Mouse (Mus musculus): ENCODE data around the gene Sh3rf3. TPM values are rescaled to one million over a fixed set of nuclear protein-coding genes. Genes with fewer than 3 reads are reported as not detected.

The Sh3rf3 gene
- polyA plus RNA-seq, 1 experiment from 2014 or later: not detected

GRCm38 (mm10) chr10:58829251-58830111 is 16.3 kb downstream of the Sh3rf3 start:
- H3K9ac ChIP-seq (replicated peaks): no peak overlapping the region
- no peaks in the 10 kb centered on the region for H3K9me3 ChIP-seq (ENCODE audit: low read length)
- DNase-seq: no peak
- 84% methylated on average over 11 of the region's 11 CpGs for WGBS (ENCODE audit: insufficient replicate concordance)
- no peak overlapping the region for H3K27ac ChIP-seq (ENCODE audit: low read depth)
- TF ChIP-seq EP300 (IDR thresholded peaks at IDR 0.05; ENCODE audit: low read depth) (no peak), CTCF (IDR thresholded peaks at IDR 0.05; ENCODE audit: low read depth) (no peak)
- H3K4me1 ChIP-seq (ENCODE audit: insufficient read depth): no peaks in the 10 kb centered on the region
- H3K27me3 ChIP-seq (ENCODE audit: insufficient read depth, low read length): no peaks in the 10 kb centered on the region
- H3K36me3 ChIP-seq (replicated peaks; ENCODE audit: insufficient read depth, low read length): no peaks in the 10 kb centered on the region
- no peak for ATAC-seq
- no peak overlapping the region for H3K4me2 ChIP-seq (ENCODE audit: low read depth, low read length)
- H3K4me3 ChIP-seq (ENCODE audit: low read depth, low read length): no peak overlapping the region

- 70% methylated on average over 3 of the region's 3 CpGs for WGBS (ENCODE audit: insufficient replicate concordance)
Measured at GRCm38 (mm10) chr10:58833146-58833545, 20.0 kb downstream of the Sh3rf3 start.

GRCm38 (mm10) chr10:58833741-58834178 is 20.6 kb downstream of the Sh3rf3 start:
- Histone ChIP-seq H3K27ac (ENCODE audit: low read depth) (no peak overlapping the region), H3K4me2 (ENCODE audit: low read depth, low read length) (no peak overlapping the region), H3K4me3 (ENCODE audit: low read depth, low read length) (no peak overlapping the region), H3K36me3 (replicated peaks; ENCODE audit: insufficient read depth, low read length) (no peaks in the 10 kb centered on the region), H3K9me3 (ENCODE audit: low read length) (no peaks in the 10 kb centered on the region), H3K4me1 (ENCODE audit: insufficient read depth) (no peaks in the 10 kb centered on the region), H3K27me3 (ENCODE audit: insufficient read depth, low read length) (no peaks in the 10 kb centered on the region), H3K9ac (replicated peaks) (no peak overlapping the region)
- ATAC-seq: no peak
- 72% methylated on average over 13 of the region's 13 CpGs for WGBS (ENCODE audit: insufficient replicate concordance)
- DNase-seq: no peak
- TF ChIP-seq CTCF (IDR thresholded peaks at IDR 0.05; ENCODE audit: low read depth) (no peak), EP300 (IDR thresholded peaks at IDR 0.05; ENCODE audit: low read depth) (no peak)

More at GRCm38 (mm10) chr10:58833146-58833545, 20.0 kb downstream of the Sh3rf3 start:
- Histone ChIP-seq H3K4me3 (ENCODE audit: low read depth, low read length) (no peak overlapping the region), H3K4me2 (ENCODE audit: low read depth, low read length) (no peak overlapping the region), H3K36me3 (replicated peaks; ENCODE audit: insufficient read depth, low read length) (no peaks in the 10 kb centered on the region), H3K27ac (ENCODE audit: low read depth) (no peak overlapping the region), H3K4me1 (ENCODE audit: insufficient read depth) (no peaks in the 10 kb centered on the region), H3K9me3 (ENCODE audit: low read length) (no peaks in the 10 kb centered on the region), H3K27me3 (ENCODE audit: insufficient read depth, low read length) (no peaks in the 10 kb centered on the region), H3K9ac (replicated peaks) (no peak overlapping the region)
- ATAC-seq (no peak), DNase-seq (no peak)
- no peak for TF ChIP-seq EP300 (IDR thresholded peaks at IDR 0.05; ENCODE audit: low read depth)
- no peak for TF ChIP-seq CTCF (IDR thresholded peaks at IDR 0.05; ENCODE audit: low read depth)

GRCm38 (mm10) chr10:58836391-58836790 is 23.2 kb downstream of the Sh3rf3 start:
- Histone ChIP-seq H3K4me3 (ENCODE audit: low read depth, low read length) (no peak overlapping the region), H3K36me3 (replicated peaks; ENCODE audit: insufficient read depth, low read length) (no peaks in the 10 kb centered on the region), H3K4me2 (ENCODE audit: low read depth, low read length) (no peak overlapping the region), H3K9ac (replicated peaks) (no peak overlapping the region), H3K27ac (ENCODE audit: low read depth) (no peak overlapping the region), H3K9me3 (ENCODE audit: low read length) (no peaks in the 10 kb centered on the region), H3K4me1 (ENCODE audit: insufficient read depth) (no peaks in the 10 kb centered on the region), H3K27me3 (ENCODE audit: insufficient read depth, low read length) (no peaks in the 10 kb centered on the region)
- DNase-seq (no peak), ATAC-seq (no peak)
- TF ChIP-seq EP300 (IDR thresholded peaks at IDR 0.05; ENCODE audit: low read depth) (no peak), CTCF (IDR thresholded peaks at IDR 0.05; ENCODE audit: low read depth) (no peak)
- 66% methylated on average over 3 of the region's 3 CpGs for WGBS (ENCODE audit: insufficient replicate concordance)

- TF ChIP-seq EP300 (IDR thresholded peaks at IDR 0.05; ENCODE audit: low read depth) (no peak), CTCF (IDR thresholded peaks at IDR 0.05; ENCODE audit: low read depth) (no peak)
- Histone ChIP-seq H3K36me3 (replicated peaks; ENCODE audit: insufficient read depth, low read length) (no peaks in the 10 kb centered on the region), H3K27me3 (ENCODE audit: insufficient read depth, low read length) (no peaks in the 10 kb centered on the region), H3K4me1 (ENCODE audit: insufficient read depth) (no peaks in the 10 kb centered on the region), H3K9ac (replicated peaks) (no peak overlapping the region), H3K27ac (ENCODE audit: low read depth) (no peak overlapping the region), H3K4me3 (ENCODE audit: low read depth, low read length) (no peak overlapping the region), H3K9me3 (ENCODE audit: low read length) (no peaks in the 10 kb centered on the region), H3K4me2 (ENCODE audit: low read depth, low read length) (no peak overlapping the region)
- WGBS (ENCODE audit: insufficient replicate concordance): 76% methylated on average over 5 of the region's 5 CpGs
- ATAC-seq (no peak), DNase-seq (no peak)
Measured at GRCm38 (mm10) chr10:58837504-58837903, 24.3 kb downstream of the Sh3rf3 start.

GRCm38 (mm10) chr10:58841945-58842344 is 28.8 kb downstream of the Sh3rf3 start:
- no peaks in the 10 kb centered on the region for H3K27me3 ChIP-seq (ENCODE audit: insufficient read depth, low read length)
- no peak overlapping the region for H3K27ac ChIP-seq (ENCODE audit: low read depth)
- H3K4me1 ChIP-seq (ENCODE audit: insufficient read depth): no peaks in the 10 kb centered on the region
- no peaks in the 10 kb centered on the region for H3K36me3 ChIP-seq (replicated peaks; ENCODE audit: insufficient read depth, low read length)
- no peak overlapping the region for H3K4me2 ChIP-seq (ENCODE audit: low read depth, low read length)
- ATAC-seq (no peak), DNase-seq (no peak)
- no peak overlapping the region for H3K4me3 ChIP-seq (ENCODE audit: low read depth, low read length)
- TF ChIP-seq CTCF (IDR thresholded peaks at IDR 0.05; ENCODE audit: low read depth): no peak
- no peak for TF ChIP-seq EP300 (IDR thresholded peaks at IDR 0.05; ENCODE audit: low read depth)
- H3K9ac ChIP-seq (replicated peaks): no peak overlapping the region
- 72% methylated on average over 3 of the region's 3 CpGs for WGBS (ENCODE audit: insufficient replicate concordance)
- H3K9me3 ChIP-seq (ENCODE audit: low read length): no peaks in the 10 kb centered on the region
